Mouse (Mus musculus): ENCODE results near the gene Fam118b.

DNA sequence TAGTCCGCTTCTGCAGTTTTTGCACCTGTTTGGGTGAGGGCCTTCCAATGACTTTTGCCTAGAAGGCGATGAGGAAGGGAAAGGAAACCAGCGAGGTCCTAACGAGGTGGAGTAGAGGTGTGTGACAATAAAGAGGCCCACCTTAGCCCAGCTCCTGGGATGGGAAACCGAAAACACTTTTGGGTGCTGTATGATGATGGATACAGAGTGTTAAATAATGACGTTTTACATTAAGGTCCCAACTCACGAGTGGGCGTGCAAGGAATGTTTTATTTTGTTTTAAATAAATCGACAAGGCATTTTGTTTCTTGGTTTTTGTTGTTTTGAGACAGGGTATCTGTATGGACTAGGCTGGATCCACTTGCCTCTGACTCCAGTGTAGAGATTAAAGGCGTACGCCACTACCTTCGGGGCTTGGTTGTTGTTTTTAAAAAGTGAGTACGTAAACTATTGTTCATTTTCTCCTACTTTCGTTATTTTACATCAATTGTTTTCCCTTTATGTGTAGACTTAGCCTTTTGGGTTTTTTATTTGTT lies 91.4 kb downstream of the Fam118b start:
- TF ChIP-seq GATA1 (IDR thresholded peaks at IDR 0.05; ENCODE audit: borderline replicate concordance, low read length) (no peak), FLI1 (IDR thresholded peaks at IDR 0.05; ENCODE audit: low read length) (no peak)

All from megakaryocyte, embryonic 14.5 days (primary cell).